Mouse (Mus musculus) neural tube, embryonic 15.5 days (tissue): ENCODE measurements around the gene Flrt2. TPM values are rescaled to one million over a fixed set of nuclear protein-coding genes. Genes with fewer than 3 reads are reported as not detected.

Experiments used
- ATAC-seq: fragments of 200-750 bp; cut with Nextera tagmentation; 2 replicates; pipeline ENCODE4 v1.8.0; 2017; ENCODE audit warnings: mild to moderate bottlenecking, moderate TSS enrichment, moderate library complexity; ENCODE audit not compliant: low FRiP score
- H3K27ac ChIP-seq: fragments of 300-500 bp; sonication (generic); replicated peaks from 2 replicates; pipeline ENCODE4 v1.5.1; 2015; ENCODE audit warnings: mild to moderate bottlenecking, inconsistent platforms
- H3K27me3 ChIP-seq: fragments of 300-500 bp; sonication (generic); replicated peaks from 2 replicates; pipeline ENCODE4 v1.6.1; 2015; ENCODE audit warnings: inconsistent platforms
- H3K36me3 ChIP-seq: fragments of 300-500 bp; sonication (generic); 2 replicates; pipeline ENCODE4 v1.6.1; 2015; ENCODE audit warnings: inconsistent platforms
- H3K4me1 ChIP-seq: fragments of 300-500 bp; sonication (generic); 2 replicates; pipeline ENCODE4 v1.6.1; 2015; ENCODE audit warnings: inconsistent platforms
- H3K4me2 ChIP-seq: fragments of 300-500 bp; sonication (generic); 2 replicates; pipeline ENCODE4 v1.6.1; 2015; ENCODE audit warnings: inconsistent platforms, mild to moderate bottlenecking, moderate library complexity
- H3K4me3 ChIP-seq: fragments of 300-500 bp; sonication (generic); replicated peaks from 2 replicates; pipeline ENCODE4 v1.5.1; 2015; ENCODE audit warnings: mild to moderate bottlenecking, inconsistent platforms
- H3K9ac ChIP-seq: fragments of 300-500 bp; sonication (generic); replicated peaks from 2 replicates; pipeline ENCODE4 v1.6.1; 2015; ENCODE audit warnings: mild to moderate bottlenecking, inconsistent platforms
- H3K9me3 ChIP-seq: fragments of 300-500 bp; sonication (generic); replicated peaks from 2 replicates; pipeline ENCODE4 v1.6.1; 2016; ENCODE audit warnings: inconsistent platforms
- polyA plus RNA-seq: library from polyadenylated mRNA; unstranded; fragments of >200 nt; fragmentation: Nextera tagmentation; extraction: Ambion mirVana; gene quantifications from 2 replicates; pipeline ENCODE4 v1.2.1, GENCODE M21; 2015

The Flrt2 gene
- polyA plus RNA-seq, 1 experiment from 2014 or later, result 25.5 TPM

- H3K9me3 ChIP-seq, result no peaks in the 10 kb centered on the region
- H3K36me3 ChIP-seq, result no peaks in the 10 kb centered on the region
- H3K27ac ChIP-seq, result no peak overlapping the region
- no peaks in the 10 kb centered on the region for H3K27me3 ChIP-seq
- H3K4me3 ChIP-seq, result no peak overlapping the region
- H3K4me2 ChIP-seq, result no peak overlapping the region
- ATAC-seq, result no peak
- no peaks in the 10 kb centered on the region for H3K4me1 ChIP-seq
- no peak overlapping the region for H3K9ac ChIP-seq
These were observed 124.6 kb downstream of the Flrt2 start for GRCm38 (mm10) chr12:95816660-95817059.
